Mouse (Mus musculus) bone marrow macrophage, adult 2 months (primary cell): ENCODE data around the gene Skap1. TPM values are rescaled to one million over a fixed set of nuclear protein-coding genes. Genes with fewer than 3 reads are reported as not detected.
A peak's percentile ranks its signal among the peaks of the same experiment; 100 is the strongest.

Experiments used
- H3K27ac ChIP-seq: 2 replicates; pipeline ENCODE4 v1.5.1; 2012; ENCODE audit warnings: low read depth, low read length; ENCODE audit not compliant: insufficient read depth
- H3K4me1 ChIP-seq: 2 replicates; pipeline ENCODE4 v1.6.1; 2012; ENCODE audit warnings: low read length; ENCODE audit not compliant: control insufficient read depth, insufficient read depth
- H3K4me3 ChIP-seq: 2 replicates; pipeline ENCODE4 v1.5.1; 2012; ENCODE audit warnings: mild to moderate bottlenecking, low read length, moderate library complexity; ENCODE audit not compliant: insufficient read depth
- CTCF ChIP-seq: IDR thresholded peaks from 2 replicates; pipeline ENCODE4 v1.5.1; 2012; ENCODE audit warnings: low read depth, mild to moderate bottlenecking, low read length, moderate library complexity
- POLR2A ChIP-seq: IDR thresholded peaks from 2 replicates; pipeline ENCODE4 v1.6.1; 2012; ENCODE audit warnings: mild to moderate bottlenecking, low read depth, low read length, borderline replicate concordance
- polyA plus RNA-seq: library from polyadenylated mRNA; stranded (reverse); fragments of >200 nt; gene quantifications from 2 replicates; pipeline ENCODE4 v1.2.4, GENCODE M21; 2012; ENCODE audit not compliant: missing spikeins, insufficient read depth, insufficient read length

Gene Skap1
- polyA plus RNA-seq, 1 experiment, result not detected

DNA sequence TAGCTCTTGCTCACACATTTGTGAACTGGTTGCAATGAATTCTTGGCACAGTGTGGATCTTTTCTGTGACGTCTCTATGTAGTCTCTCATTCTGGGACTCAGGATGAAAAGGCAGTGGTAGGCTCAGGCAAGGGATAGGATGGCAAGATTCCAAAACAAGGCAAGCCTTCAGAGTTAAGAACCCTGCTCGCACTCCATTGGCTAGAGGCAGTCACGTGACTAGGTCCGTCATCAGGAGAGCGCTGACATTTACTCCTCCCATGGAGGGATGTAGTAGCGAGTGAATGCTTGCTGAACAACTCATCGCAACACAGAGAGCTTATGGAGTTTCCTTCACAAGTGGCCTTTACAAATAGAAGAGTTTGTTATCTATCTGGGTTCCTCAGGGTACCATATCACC is 27.9 kb upstream of the Skap1 start:
- Histone ChIP-seq H3K4me1 (no peaks in the 10 kb centered on the region), H3K27ac (no peak overlapping the region), H3K4me3 (no peak overlapping the region)
- no peak for TF ChIP-seq CTCF
- TF ChIP-seq POLR2A, result no peak

DNA sequence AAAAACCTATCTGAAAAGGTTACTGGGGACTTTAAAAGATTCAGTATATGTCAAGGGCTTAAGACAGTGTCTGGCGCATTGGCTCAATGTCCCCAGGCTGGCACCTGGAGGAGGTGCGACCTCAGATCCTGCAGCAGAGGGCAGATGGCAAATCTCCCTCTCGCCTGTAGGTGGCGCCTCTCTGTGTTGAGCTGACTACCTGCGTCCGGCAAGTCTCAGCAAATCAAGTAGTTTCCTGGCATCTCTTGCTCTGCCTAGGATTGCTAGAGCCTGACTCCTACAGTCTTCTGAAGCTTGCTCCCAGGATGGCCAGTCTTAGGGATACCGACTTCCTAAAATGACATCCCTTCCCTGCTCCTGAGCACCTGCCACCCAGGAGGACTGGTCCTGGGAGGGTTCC is 25.6 kb upstream of the Skap1 start:
- TF ChIP-seq CTCF (peak; percentile 53), POLR2A (no peak)
- Histone ChIP-seq H3K4me1 (no peaks in the 10 kb centered on the region), H3K4me3 (no peak overlapping the region), H3K27ac (no peak overlapping the region)

DNA sequence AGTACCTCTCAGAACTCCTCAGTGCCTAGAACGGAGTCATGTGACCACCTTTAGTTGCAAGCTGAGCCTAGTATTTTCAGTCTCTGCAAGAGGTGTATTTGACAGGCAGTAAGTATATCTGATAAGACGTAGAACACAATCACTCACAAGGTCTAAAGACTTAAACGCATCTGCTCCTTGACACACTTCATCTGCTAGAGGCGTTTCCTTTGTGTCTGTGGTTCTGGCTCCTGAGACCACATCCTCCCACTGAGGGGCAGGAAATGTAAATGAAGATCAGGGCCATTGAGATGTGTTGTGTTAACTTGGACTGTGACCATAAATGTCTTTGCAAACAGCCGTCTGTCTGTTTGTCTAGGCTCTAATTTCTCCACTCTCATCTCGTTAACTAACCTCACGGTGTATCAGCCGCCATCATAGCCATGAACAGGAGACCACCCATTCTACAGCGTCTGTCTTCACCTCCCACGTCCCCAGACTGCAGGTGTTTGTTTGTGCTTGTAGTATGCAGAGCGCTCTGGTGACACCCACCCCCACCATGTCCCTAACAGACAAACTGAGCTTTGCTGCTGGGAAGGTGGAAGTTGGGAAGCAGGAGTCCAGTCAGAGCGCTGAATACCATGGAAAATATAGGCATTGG is 22.7 kb upstream of the Skap1 start:
- Histone ChIP-seq H3K4me3 (no peak overlapping the region), H3K27ac (no peak overlapping the region), H3K4me1 (no peaks in the 10 kb centered on the region)
- TF ChIP-seq POLR2A (no peak), CTCF (no peak)

DNA sequence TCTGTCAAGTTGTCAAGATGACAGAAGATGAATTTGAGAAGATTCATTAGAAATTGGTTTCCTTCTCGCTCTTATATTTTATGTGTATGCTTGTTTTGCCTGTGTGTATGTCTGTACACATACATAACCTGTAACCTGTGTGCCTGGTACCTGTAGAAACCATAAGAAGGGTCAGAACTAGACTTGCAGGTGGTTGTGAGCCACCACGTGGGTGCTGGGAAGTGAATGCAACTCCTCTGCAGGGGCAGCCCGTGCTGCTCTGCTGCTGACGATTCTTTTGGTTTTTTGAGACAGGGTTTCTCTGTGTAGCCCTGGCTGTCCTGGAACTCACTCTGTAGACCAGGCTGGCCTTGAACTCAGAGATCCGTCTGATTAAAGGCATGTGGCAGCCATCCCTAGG is 21.9 kb upstream of the Skap1 start:
- Histone ChIP-seq H3K4me1 (no peaks in the 10 kb centered on the region), H3K27ac (no peak overlapping the region), H3K4me3 (no peak overlapping the region)
- TF ChIP-seq POLR2A (no peak), CTCF (no peak)

DNA sequence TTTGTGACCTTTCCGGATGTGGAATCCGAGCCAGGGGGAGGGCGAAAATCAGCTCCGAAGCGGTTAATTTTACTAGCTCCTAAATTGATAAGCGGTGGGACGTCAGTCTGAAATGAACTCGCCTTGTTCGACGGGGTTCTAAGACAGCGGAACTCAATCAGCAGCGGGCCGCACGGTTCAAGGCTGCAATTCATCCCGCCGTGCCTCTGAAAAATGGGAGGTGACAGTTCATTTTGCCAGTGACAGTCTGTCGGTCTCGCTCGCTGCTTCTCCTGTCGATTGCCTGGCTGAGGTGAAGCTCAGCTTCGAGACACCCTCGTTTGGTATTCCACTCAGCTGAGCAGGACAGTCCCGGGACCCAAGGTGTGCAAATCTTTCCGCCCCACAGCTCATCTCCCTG is 16.5 kb upstream of the Skap1 start:
- no peaks in the 10 kb centered on the region for H3K4me1 ChIP-seq
- no peak overlapping the region for H3K27ac ChIP-seq
- TF ChIP-seq CTCF (no peak), POLR2A (no peak)
- H3K4me3 ChIP-seq, result no peak overlapping the region

DNA sequence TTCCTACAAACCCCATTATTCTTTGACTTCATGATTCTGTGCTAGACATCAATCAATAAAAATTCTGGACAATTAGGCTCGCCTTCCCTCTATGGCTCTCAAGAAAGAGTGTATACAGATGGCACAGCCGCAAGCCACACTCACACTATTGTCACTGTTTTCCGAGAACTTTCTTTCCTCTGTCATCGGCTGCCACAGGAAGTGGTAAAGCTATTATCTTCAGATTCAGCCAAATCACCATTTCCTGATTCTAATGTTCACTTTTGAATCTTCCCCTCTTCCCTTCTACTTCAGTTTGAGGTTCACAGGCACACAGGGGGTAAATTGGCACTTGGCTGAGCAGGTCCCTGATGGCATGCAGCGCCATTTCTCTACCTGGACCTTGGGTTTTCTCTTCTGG is 9.3 kb upstream of the Skap1 start:
- no peaks in the 10 kb centered on the region for H3K4me1 ChIP-seq
- TF ChIP-seq POLR2A, result no peak
- TF ChIP-seq CTCF, result no peak
- H3K27ac ChIP-seq, result no peak overlapping the region
- no peak overlapping the region for H3K4me3 ChIP-seq

DNA sequence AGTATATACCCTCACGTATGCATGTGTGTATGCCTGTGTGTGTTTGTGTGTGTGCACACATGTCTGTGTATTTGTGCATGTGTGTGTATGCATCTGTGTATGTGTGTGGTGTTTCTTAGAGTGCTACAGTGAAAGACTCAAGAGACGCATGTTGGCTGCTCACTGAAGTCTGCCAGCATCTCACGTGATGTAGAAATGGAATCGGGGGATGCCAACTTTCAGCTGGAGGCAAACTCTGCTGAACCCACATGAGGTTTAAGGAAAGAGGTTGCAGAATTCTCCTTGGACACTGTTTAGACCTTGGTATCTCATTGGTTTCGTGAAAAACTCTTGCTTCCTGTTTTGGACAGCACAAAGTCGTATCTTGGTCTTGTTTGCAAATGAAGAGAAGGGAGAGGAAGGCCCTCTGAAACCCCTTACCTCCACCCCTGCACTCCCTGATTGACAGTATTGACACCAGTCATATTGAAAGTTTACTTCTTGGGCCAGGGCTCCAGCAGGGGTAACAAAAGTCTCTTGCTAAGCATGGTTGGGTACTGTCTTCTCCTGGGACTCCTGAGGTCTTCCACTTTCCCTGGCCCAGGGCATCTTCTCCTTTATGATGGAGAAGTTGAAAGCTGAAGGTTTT is 8.6 kb upstream of the Skap1 start:
- H3K27ac ChIP-seq, result no peak overlapping the region
- TF ChIP-seq CTCF (no peak), POLR2A (no peak)
- H3K4me3 ChIP-seq, result no peak overlapping the region
- H3K4me1 ChIP-seq, result no peaks in the 10 kb centered on the region

DNA sequence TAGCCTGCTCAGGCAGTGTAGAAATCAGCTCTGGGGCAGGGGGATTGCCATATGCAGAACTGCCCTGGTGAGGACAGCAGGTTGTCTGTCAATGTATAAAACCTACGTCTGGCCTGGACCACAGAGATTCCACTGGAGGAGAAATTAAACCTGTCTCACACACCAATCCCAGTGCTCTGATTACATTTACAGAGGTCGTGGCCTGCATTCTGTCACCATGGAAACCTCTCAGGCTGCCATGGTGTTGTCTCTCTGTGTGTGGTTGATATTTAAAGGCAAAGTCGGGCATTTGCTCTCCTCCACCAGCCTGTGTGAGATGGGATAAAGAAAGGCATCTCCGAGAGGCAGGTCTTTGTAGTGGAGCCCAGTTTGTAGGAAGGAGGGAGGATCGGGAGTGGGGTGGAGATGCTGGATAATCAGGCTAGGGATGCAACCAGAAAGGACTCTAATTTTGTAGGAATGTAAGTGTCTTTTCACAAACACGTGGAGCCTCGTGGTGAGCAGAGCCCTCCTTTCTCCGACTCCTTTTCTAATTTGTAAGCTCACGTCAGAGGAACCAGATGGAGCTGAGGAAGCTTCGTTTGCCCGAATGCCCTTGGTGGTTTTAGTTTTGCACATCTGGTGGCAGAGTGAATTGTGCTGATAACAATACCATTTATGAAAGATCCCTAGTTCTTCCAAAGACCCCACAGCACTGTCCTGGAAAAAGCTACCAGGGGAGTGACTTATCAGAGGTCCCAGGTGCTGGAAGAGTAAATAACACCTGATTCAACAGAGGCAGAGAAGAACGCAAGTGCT is 7.7 kb upstream of the Skap1 start:
- TF ChIP-seq CTCF (no peak), POLR2A (no peak)
- H3K4me1 ChIP-seq, result no peaks in the 10 kb centered on the region
- no peak overlapping the region for H3K27ac ChIP-seq
- no peak overlapping the region for H3K4me3 ChIP-seq

DNA sequence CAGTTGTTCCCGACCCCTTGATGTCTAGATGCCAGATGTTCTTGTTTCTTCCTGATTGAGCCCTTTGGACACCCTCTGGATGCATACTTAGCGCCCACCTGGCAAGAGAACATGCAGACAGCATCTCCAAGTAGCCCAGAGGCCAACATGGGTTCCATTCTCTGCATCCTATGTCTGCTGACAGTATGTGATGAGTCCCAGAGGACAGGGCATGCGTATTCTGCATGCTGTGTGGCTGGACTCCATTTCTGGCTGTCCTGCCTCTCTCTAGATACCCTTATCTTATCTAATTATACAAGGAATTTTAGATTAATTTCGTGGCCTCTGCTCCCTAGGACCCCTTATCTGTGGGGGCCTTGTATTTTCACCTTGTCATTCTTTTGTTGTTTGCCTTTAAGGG is 2.6 kb upstream of the Skap1 start:
- no peaks in the 10 kb centered on the region for H3K4me1 ChIP-seq
- no peak overlapping the region for H3K4me3 ChIP-seq
- TF ChIP-seq CTCF, result no peak
- TF ChIP-seq POLR2A, result no peak
- no peak overlapping the region for H3K27ac ChIP-seq

DNA sequence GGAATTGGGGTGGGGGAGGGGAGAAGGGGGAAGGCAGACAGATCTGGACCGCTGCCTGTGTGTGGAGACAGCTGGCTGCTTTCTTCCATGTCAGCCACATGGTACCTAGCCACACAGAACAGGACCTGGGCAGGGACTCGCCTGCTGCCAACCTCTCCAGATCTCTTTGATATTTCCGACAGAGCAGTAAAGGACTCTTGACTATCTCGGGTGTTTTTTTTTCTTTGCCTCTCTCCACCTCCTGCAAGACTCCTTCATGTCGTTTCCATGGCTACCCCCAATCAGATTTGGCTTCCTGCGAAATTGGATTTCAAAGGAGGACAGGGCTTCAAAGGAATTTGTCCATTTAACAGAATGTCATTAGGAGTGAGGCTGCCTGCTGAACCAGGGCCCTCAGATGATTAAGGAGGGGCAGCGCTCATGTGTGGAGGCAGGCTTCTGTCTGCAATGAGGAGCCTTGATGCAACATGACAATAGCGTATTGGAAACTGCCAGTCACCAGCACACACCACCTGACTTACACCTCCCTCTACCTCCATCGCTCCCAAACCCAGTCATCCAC is 2.1 kb upstream of the Skap1 start:
- TF ChIP-seq CTCF (no peak), POLR2A (no peak)
- Histone ChIP-seq H3K4me3 (no peak overlapping the region), H3K27ac (no peak overlapping the region), H3K4me1 (no peaks in the 10 kb centered on the region)
